Mouse (Mus musculus): Measurements from ENCODE around the gene Osbpl6.

Osbpl6 gene

DNA sequence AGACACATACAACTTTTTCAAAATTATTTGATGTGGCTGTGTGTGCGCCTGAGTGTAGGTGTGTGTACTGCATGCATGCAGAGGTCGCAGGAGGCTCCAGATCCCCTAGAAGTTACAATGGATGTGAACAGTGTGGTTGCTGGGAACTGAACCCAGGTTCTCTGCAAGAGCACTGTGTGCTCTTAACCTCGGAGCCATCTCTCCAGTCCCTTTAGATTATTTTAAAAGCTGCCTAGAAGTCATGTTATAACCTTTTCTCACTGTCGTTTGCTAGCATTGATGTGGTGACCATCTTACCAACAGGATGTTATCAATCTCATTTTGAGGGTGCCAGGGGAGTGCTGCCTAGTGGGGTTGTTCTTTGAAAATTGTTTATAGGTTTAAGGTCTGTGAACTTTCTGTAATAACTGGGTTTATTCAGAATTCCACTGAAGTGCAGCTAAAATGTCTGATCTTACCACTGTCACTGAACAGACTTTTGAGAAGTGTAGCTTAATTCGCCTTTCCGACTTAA lies 15.2 kb downstream of the Osbpl6 start:
- no peak for DNase-seq (ENCODE audit: low read depth)

DNA sequence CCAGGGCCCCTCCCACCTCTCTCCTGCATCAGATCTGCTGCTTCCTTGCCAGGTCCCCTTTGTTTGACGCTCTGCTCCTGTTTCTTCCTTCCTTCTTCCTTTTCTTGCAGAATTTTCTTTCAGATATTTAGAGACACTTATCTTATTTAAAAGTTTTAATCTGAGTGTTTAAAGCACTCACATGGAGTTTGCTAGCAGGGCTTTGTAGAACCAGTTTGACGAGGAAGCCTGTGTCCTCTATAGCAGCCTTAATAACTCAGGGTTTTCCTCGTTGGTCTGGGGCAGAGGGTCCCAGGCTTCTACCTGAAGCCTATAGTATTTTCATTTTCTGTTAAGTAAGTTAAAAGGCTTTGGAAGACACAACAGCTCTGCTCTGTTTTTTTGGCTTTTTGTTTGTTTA lies 20.5 kb downstream of the Osbpl6 start:
- no peak for DNase-seq (ENCODE audit: low read depth)

DNA sequence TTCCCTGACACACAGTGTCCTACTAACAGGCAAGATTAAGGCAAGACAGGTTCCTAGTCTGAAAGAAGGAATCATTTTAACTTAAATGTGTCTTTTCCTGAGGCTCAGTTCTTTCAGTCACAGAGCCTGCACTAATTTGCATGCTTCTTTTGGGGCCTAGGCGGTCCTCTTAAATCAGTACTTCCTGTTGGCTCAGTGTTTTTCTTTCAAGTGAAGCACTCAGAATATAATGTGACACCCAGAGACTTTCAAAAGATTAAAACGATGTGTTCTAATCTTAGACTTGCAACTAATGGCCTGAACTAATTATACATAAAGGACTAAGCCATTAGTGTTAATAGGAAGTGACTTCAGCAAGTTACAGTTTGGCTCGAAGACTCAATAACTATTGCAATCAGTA lies 23.0 kb downstream of the Osbpl6 start:
- no peak for DNase-seq (ENCODE audit: low read depth)

DNA sequence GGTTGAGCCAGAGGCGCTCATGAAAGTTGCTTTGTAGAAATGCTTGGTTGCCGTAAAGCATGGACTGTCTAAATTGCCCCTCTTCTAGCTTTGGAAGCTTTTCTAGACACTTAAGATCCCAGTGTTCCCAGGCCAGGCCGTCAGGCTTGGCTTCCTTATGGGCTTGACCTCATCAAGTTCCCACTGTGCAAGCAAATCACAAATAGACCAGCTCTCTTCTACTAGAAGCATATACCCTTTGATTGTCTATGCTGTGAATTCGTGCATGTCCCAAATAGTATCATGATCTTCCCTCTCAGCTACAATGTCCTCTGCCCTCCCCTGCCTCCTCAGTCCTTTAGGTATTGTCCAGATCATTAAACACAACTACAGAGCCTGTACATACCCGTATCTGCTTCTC lies 23.5 kb downstream of the Osbpl6 start:
- no peak for DNase-seq (ENCODE audit: low read depth)

DNA sequence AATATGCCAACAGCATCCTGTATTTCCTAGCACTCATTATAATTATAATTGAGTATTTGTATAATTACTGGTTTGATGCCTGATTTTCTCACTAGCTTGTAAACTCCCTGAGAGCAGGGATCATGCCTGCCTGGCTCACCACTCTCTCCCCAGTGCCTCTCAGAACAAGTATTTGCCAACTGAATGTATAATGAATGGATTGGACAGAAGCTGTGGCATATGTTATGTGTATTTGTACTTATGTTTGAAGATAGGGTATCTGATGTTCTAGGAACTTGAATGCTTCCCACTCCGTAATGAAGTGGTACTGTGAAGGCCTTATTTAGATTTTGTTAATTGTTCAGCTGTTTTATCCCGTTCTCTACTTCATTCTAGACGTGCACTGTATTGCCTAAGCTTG lies 24.2 kb downstream of the Osbpl6 start:
- DNase-seq (ENCODE audit: low read depth), result no peak

DNA sequence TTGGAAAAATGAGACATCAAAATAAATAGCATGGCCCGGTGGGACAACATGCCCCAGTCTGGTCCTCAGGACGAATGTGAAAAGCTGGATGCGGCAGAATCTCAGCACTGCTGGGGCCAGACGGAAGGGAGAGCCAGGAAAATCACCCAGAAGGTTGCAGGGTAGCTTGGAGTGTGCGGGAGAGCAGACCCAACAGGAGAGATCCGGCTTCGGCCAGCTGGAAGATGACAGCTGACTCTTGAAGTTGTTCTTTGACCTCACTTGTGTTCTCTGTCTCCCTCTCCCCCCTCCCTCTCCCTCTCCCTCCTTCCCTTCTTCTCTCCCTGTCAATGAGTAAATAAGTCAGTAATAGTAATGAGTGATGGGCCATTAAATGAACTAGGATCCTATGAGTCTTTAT lies 27.9 kb downstream of the Osbpl6 start:
- no peak for DNase-seq (ENCODE audit: low read depth)

DNA sequence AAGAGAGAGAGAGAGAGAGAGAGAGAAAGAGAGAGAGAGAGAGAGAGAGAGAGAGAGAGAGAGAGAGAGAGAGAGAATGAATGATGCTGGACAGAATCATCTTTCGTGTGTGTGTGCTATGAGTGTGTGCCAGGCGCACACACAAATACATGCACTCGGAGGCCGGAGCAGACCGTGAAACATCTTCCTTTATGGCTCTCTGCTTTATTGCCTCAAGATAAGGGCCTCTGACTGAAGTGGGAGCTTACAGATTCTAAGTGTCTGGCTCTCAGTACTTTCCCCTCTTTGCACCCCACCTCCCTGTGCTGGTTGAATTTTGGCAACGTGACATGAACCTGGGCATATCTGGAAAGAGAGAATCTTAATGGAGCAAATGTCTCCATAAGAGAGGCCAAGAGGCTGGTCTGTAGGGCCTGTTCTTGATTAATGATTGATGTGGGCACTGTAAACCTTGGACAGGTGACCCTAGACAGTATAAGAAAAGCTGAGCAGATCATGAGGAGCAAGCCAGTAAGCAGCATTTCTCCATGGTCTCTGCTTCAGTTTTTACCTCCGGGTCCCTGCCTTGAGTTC lies 29.4 kb downstream of the Osbpl6 start:
- no peak for DNase-seq (ENCODE audit: low read depth)

DNA sequence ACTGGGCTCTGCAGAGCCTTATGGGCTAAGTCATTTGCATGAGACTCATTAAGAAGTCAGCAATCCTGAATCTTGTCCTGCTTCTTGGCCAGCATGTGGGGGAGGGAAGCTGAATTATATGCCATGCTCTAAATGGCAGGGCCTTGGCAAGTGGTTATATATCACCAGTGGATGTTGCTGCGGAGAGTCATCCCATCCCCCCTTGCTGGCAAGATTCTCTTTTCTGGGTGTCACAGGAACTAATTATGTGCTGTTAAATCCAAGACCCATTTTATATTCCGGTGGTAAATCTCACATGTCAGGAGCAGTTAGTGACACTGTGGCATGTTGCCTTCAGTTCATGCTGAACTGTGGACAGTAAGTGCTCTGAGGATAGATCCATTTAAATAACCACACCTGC lies 31.1 kb downstream of the Osbpl6 start:
- no peak for DNase-seq (ENCODE audit: low read depth)

DNA sequence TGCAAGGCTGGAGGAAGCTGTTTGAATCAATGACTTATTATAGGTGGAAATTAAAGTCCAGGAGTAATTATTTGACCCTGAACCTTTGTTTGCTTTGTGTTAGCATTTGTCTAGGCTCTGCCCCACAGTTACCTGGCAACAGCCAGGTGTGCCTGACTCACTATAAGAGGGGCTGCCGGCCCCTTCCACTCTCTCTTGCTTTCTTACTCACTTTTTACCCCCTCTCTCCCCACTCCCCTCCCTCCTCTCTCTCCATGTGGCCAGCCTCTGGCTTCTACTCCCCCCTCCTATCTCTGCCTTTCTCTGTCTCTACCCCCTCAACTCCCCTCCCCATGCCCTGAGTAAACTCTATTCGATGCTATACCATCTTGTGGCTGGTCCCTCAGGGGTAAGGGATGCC lies 33.2 kb downstream of the Osbpl6 start:
- DNase-seq (ENCODE audit: low read depth), result no peak

DNA sequence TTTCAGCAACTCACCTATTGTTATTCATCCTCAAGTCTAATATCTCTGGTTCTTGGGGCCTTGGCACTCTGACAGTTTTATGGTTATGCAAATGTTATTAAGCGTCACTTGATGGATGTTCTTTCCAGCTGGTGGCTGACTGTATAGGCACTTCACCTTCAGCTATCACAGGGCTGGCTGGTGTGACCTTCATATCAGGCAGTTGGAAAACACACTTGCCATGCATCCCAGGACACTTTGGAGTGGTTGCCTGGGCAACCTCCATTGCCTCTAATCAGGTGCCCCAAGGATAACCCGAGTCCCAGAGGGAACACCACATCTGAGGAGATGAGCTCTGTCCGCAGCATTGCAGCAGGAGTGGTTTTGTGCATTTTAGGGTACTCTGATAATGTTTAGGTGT lies 35.8 kb downstream of the Osbpl6 start:
- DNase-seq (ENCODE audit: low read depth), result no peak

DNA sequence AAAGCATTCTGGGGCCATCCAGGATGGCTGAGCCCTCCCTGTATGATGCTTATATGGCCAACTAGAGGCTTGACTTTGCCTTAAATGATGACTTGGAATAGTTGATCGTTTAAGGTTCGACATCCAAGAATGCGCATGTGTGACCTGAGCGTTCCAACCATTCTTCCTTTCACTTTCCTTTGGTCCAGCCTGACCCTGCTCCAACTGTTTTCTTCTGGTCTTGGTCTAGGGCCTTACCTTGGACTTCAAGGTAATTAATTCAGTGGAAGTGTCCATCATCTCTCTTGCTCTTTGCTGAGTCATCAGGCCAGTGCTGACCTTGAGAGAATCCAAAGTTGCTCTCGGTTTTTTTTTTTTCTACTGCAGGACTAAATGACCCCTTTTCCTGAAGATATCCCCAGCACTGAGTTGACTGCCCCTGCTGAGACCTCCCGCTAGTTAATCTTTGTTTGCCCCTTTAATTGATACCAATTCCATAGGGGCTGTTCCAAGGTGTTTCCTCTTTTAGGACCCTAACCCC lies 43.6 kb downstream of the Osbpl6 start:
- no peak for DNase-seq (ENCODE audit: low read depth)

DNA sequence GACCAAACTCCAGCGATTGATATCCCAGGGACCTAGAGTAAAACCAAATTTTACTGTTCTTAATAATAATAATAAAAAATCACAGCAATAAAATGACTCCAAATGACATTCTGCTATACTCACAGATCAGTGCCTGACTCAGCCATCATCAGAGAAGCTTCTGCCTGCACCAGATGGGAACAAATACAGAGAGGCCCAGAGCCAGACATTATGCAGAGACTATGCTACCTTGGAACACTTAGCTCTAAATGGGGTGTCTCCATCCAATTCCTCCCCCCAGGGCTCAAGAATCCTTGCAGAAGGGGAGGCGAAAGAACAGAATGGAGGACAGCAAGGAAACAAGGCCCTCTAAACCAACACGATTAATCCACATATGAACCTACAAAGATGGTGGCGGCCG lies 60.4 kb downstream of the Osbpl6 start:
- no peak for DNase-seq (ENCODE audit: low read depth)

DNA sequence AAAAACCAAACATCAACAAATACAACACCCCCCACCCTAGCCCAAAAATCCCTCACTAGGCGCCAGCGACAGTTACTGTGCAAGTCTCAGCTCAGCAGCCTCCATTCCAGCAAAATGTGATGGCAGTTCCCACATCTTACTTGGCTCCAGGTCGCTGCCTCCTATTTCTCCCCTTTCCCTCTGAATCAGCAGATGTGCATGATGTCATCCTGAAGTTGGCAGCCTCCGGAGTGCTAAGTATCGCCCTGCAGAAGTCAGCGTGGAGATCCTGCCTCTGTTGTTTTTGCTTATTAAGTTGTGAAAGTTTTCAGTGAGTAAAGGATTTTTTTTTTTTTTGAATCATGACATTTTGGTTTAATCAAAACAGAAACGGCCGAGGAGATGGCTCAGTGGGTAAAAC lies 61.9 kb downstream of the Osbpl6 start:
- DNase-seq (ENCODE audit: low read depth), result no peak

DNA sequence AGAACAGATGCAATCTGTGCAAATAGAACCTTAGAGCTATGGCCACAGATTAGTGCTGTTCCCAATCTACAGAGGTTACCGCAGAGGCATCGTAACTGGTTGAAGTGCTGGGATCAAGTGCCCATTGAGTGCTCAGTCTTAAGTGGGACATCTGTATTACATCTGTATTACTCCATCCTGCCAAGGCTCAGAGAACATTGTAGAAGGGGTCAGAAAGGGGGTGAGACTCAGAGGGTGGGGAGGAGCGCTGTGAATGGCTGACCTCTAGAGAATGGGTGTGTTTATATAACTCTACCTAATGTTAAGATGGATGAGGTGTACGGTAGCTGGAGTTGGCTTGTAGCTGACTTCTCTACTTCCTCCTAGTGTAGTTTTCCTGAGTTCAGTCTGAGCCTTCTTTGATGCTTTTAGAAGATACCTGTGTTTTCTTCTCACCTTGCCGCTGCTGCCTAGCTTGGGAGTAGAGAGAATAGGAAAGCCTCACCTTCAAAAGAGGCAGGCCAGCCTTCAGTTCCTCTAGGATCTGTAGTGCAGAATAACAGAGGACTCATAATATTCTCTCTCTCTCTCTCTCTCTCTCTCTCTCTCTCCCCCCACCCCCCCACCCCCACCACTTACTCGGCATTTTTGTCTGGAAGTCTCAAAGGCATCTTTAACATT lies 62.9 kb downstream of the Osbpl6 start:
- no peak for DNase-seq (ENCODE audit: low read depth)

DNA sequence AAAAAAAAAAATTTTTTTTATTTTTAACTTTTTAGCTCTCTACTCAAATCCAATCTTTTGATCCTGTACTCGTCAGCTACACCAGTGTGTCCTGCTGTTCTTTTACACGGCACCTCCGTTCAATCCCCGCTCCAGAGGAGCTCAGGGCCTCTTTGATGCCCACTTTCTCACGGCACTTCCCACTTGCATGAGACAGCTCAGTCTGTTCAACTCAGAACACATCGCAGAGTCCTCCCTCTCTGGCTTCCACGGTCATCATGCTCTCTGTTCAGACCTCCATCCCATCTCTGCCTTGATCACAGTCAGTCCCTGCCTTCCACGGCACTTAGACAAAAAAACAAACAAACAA lies 63.4 kb downstream of the Osbpl6 start:
- no peak for DNase-seq (ENCODE audit: low read depth)

DNA sequence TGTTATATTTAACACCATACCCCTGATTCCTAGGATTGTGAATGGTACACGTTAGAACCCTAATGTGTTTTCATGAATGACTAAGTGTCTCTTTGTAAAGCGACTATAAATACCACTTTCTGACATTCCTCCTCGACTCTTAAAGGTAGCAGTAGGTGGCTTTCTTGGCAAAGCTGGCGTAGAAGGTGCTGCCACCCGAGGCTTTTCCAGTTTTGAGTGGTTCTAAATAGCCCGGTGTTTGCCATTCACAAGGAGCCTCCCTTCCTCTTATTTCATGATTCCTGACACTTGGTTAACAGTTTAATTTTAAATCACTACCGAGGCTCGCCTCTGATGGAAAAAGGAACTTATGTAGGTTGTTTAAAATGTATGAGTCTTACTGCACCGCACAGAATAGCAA lies 64.1 kb downstream of the Osbpl6 start:
- no peak for DNase-seq (ENCODE audit: low read depth)

DNA sequence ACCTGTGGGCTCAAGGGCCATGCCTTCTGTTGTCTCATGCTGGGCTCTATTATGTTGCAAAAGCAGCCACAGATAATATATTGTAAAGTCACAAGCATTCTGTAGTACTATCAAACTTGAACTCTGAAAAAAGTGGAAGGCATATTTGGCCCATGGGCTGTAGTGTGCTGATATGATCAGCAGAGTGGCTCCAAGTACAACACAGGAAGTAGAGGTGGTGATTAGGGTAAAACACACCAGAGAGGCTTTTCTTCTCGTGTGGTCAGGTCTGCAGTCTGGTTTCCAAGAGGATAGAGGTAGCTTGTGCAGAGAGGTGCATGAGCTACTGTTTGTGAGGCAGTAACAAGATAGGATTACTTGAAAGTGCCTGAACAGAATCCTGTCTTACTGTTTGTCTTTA lies 69.5 kb downstream of the Osbpl6 start:
- DNase-seq (ENCODE audit: low read depth), result peak; percentile 30

DNA sequence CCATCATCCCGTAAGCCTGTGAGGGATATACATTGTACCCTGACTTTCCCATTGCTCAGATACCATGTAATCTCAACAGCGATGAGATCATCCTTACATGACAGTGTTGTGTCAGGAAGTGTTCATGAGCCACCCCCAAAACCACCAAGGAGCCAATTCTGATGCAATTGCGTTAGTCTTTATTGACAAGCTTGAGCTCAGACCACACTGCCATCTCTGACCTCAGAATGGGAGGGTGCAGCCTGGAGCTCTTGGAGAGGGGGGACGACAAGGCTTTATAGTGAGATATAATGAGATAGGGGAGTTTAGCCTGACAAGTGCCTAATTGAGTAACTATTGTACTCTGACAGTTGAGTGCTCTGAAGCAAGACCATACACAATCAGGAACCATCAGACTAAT lies 82.5 kb downstream of the Osbpl6 start:
- DNase-seq (ENCODE audit: low read depth), result peak; percentile 62

DNA sequence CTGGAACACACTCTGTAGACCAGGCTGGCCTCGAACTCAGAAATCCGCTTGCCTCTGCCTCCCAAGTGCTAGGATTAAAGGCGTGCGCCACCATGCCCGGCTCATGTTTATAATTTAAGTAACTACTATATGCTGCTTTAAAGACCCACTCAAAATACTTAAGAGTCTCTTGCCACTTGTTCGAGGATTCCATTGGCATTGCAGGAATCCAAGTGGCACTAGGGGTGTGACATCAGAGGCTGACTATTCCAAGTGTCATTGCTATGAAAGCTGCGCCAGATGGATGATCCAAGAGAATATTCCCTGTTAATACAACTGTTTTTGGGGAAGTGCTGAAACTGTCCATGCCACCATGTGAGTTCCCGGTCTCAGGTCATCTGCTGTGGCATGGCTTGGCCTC lies 83.9 kb downstream of the Osbpl6 start:
- no peak for DNase-seq (ENCODE audit: low read depth)

DNA sequence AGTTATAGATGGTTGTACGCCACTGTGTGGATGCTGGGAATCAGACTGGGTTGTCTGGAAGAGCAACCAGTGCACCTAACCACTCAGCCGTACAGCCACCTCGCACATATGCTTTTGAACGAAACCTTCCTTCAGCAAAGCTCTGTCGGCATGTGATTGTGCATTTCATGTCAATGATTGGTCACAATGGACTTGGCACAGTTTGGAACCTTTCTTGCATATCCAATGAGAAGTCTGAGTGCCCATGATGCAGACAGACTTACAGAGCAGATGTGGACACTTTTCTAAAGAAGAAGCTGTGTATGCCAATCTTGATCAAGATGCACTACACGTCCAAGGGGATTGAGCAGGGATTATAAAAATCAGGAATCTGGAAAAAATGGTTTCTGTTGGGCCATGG lies 85.1 kb downstream of the Osbpl6 start:
- no peak for DNase-seq (ENCODE audit: low read depth)

DNA sequence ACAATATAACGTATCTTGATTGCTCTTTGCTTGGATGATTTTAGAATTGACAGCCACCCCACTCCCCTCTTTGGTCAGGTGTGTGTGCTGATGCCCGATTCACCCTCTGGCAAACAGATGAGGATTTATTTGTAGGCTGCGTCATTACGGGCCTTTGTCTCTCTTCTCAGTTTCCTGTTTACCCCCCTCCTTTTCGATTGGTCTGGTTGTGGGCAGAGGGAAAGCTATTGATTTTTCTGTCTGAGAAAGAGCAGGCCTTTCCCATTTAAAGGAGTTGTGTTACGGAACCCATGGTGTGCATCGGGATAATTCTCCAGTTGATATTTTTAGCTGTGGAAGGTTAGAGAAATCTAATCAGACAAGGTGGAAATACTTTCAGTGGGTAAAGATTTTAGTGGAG lies 85.9 kb downstream of the Osbpl6 start:
- no peak for DNase-seq (ENCODE audit: low read depth)

DNA sequence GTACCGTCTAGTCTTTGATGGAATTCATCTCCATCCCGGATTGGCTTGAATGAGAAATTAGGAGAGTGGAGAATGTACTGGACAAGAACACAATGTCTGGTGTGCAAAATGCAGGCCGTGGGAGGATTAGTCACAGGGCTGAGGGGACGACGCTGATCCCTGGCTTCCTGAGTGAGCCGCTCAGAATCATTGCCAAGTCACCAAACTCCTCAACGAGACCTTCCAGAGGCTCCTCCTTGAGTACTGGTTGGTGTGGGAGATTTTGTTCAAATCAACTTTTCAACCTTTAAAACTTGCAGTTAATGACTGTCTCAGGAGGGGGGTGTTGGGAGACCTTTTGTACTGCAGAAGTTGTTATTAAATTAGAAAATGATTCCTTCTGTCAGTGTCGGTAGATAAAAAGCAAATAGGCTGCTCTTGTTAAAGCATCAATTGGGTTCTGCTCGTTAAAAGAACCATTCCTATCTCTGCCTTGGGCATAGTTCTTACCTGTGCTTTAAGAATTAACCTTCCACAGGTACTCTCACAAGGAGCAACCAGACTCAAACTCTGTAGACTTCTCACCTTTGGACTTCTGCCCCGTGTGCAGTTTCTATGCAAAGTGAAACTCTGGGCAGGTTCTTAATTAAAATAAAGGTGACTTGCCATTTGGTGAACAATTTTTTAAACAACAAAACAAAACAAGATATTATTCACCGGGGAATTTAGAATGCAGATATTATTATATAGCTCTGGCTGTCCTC lies 89.9 kb downstream of the Osbpl6 start:
- no peak for DNase-seq (ENCODE audit: low read depth)

DNA sequence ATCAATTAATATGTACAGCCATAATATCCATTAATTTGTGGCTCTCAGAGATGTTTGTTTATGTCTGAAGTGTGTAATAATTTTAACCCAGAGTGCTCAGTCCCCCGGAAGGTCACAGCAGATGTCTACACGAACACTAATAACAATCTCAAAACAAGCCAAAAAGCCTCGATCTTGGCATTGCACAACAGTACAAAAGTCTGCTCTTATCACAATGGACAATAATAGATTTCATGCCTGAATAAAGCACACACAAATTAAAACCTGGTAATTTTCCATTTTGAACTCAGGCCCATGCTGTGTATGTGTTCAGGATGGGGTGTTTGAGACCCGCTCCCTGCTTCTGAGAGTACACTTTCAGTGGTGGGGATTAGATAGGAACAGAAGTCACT lies 90.4 kb downstream of the Osbpl6 start:
- no peak for DNase-seq (ENCODE audit: low read depth)

Data from 416B (cell line).